Mouse (Mus musculus): Measurements from ENCODE around the gene Desi1.
A peak's percentile ranks its signal among the peaks of the same experiment; 100 is the strongest.

Desi1 gene

GRCm38 (mm10) chr15:81964980-81965545 is 68.6 kb downstream of the Desi1 start:
- no peak for DNase-seq

GRCm38 (mm10) chr15:81964262-81964661 is 69.4 kb downstream of the Desi1 start:
- no peak for DNase-seq

DNA sequence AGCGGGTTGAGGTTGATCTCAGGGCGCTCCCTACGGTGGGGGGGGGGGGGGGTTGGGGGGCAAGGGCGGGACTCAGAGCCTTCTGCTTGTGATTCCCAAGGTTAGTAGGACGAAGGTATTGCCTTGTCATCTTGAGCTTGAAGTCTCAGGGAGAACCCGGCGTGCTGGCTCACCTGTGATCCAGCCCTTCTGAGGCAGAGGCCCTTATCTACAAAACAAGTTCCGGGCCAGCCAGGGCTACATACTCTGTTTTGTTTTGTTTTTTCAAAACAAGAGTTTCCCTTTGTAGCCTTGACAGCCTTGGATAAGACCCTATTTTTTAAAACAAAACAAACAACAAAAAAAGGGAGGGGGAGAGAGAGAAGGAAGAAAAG is 72.6 kb downstream of the Desi1 start:
- no peak for DNase-seq

DNA sequence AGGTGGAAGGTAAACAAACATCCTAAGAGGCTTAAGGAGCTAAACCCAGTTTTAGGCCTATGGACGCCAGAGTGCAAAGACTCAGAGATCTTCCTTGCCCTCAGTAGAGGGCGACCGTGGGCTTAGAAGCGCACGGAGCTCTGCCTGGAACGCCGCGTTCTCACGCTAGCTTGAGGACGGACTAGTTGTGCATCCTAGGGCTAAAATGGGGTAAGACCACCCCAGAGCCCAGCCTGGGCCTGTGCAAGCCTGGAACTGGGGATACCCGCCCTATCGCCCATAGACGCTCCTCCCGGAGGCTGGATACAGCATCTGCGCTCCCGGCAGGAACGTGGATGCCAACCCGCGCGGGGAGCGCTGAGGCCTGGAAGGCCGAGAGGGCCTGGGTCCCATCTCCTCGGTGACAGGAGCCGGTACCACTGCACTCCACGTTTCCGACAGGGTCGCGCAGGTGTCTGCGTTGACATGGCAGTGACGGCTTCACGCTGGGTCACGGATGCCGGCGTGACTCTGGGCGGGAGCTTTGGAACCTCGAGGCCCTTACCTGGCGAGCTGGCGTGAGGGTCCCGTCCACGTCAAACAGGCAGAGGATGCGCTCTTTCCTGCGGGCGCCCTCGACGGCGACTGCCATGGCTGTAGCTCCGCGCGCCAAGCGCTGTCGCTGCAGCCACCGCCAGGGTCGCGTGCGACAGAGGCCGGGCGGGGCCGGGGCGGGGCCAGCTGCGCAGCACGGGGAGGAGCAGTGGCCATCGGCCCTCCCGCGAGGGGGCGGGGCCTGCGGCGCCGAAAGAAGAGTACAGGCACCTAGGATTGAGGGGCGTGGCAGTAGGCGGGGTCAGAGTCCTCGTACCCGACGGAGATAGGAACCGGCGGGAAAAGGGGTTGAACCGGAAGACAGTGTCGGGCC is 73.2 kb downstream of the Desi1 start, which contains the start of gene Pmm1:
TSS of gene Pmm1 (minus strand) at position 760 of the 907 bp plus-strand sequence.
- peak; percentile 100 for DNase-seq

- DNase-seq, result no peak
Measured at GRCm38 (mm10) chr15:81958906-81959305, 74.8 kb downstream of the Desi1 start.

GRCm38 (mm10) chr15:81957598-81957997 is 76.1 kb downstream of the Desi1 start:
- no peak for DNase-seq

DNA sequence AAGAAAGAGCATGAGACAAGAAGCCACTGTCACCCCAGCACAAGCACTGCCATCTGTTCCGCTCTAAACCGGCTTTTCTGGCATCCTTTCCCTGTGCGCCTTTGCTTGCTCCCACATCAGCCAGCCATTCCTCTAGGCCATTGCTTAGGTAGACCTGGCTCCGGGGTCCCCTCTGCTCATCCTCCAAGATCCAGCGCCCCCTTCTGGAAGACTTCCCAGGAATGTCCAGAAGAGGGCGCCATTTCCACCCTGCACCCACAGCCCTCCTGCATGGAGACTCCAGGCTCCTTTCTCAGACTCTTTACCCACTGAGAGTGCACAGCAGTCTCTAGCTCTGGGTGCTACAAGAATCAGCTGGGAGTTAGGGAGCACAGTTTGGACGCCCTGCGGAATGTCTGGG is 77.2 kb downstream of the Desi1 start:
- peak; percentile 88 for DNase-seq

DNA sequence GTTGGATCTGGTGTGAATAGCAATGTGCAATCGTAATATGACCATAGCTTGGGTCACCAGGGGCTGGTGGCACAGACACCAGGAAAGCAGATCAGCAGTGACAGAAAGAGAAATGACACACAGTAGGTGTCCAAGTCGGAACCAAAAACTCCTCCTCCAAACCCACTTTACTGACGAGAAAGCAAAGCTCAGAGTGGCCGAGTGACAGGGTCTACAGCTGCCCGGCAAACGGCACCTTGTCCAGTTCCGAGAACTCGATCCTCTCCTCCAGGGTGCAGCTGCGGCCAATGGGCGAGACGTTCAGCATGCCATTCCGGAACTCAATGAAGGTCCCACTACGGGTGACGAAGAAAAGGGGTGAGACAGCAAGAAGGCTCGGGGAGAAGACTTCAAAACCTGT is 78.2 kb downstream of the Desi1 start:
- DNase-seq, result no peak

DNA sequence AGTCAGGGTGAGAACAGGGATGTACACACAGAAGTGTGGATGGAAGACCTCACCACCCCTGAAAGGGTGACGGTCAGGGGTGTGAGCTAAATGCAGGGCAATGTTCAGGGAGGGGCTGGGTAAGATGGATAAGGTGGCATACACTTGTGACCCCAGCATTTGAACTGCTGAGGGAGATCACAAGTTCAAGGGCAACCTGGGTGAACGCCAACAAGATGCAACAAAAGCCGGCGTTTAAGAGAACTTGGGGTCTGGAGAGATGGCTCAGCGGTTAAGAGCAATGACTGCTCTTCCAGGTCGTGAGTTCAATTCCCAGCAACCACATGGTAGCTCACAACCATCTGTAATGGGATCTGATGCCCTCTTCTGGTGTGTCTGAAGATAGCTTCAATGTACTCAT is 78.9 kb downstream of the Desi1 start:
- no peak for DNase-seq

- peak; percentile 87 for DNase-seq
Measured at GRCm38 (mm10) chr15:81954151-81954583, 79.5 kb downstream of the Desi1 start.

- DNase-seq, result peak; percentile 88
Measured at GRCm38 (mm10) chr15:81952310-81952709, 81.4 kb downstream of the Desi1 start.

DNA sequence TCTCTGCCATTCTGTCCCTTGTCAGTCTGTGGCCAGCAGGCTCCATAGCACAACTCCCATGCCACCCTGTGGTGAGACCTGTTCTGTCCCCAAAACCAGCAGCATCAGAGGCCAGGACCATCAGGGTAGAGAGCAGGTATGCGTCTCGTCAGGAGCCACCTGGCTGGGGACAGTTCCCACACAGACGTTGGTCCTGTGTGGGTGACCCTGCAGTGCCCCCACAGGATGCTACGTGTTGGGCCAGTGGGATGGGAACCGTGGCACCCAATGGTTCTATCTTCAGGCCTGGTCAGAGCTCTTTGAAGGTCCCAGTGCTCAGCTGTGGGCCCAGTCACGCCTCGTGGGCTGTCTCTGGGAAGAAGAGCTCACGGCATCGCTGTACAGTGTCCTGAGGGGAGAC is 82.5 kb downstream of the Desi1 start:
- peak; percentile 82 for DNase-seq

- DNase-seq, result peak; percentile 77
Measured at GRCm38 (mm10) chr15:81950716-81951115, 82.9 kb downstream of the Desi1 start.

- no peak for DNase-seq
Measured at GRCm38 (mm10) chr15:81949476-81950131, 84.1 kb downstream of the Desi1 start.

- peak; percentile 85 for DNase-seq
Measured at GRCm38 (mm10) chr15:81949076-81949475, 84.6 kb downstream of the Desi1 start.

GRCm38 (mm10) chr15:81943176-81943749 is 90.4 kb downstream of the Desi1 start:
- no peak for DNase-seq
